Mouse (Mus musculus) MEL (cell line): ENCODE measurements around the gene Stra6. TPM values are rescaled to one million over a fixed set of nuclear protein-coding genes. Genes with fewer than 3 reads are reported as not detected.
A peak's percentile ranks its signal among the peaks of the same experiment; 100 is the strongest.

Experiments used
- DNase-seq: peaks from one replicate; pipeline ENCODE4 v3.0.0; 2011; ENCODE audit warnings: low read depth, low spot score
- H3K27ac ChIP-seq: 2 replicates; pipeline ENCODE4 v1.5.1; 2012; ENCODE audit warnings: low read depth, mild to moderate bottlenecking, control low read depth, low read length, moderate library complexity; ENCODE audit not compliant: control insufficient read depth
- H3K27me3 ChIP-seq, 2 experiments: fragments of 150-350 bp in 1 of 2; sonication (generic) in 1 of 2; 2 replicates each; pipeline ENCODE4 v1.6.1; 2012; ENCODE audit warnings: low read length in 2 of 2, mild to moderate bottlenecking in 2 of 2, improper control_type of control experiment in 1 of 2, moderate library complexity in 1 of 2; ENCODE audit not compliant: insufficient read depth in 2 of 2, control insufficient read depth in 1 of 2
- H3K36me3 ChIP-seq, 2 experiments: 2 replicates each; pipeline ENCODE4 v1.6.1; 2012 to 2014; ENCODE audit warnings: low read length in 2 of 2, improper control_type of control experiment in 1 of 2, inconsistent platforms in 1 of 2, mild to moderate bottlenecking in 1 of 2; ENCODE audit not compliant: insufficient read depth in 2 of 2, control insufficient read depth in 1 of 2
- H3K4me1 ChIP-seq, 2 experiments: fragments of 150-350 bp in 1 of 2; sonication (generic) in 1 of 2; 2 replicates each; pipeline ENCODE4 v1.6.1; 2012; ENCODE audit warnings: low read length in 2 of 2, improper control_type of control experiment in 1 of 2, mild to moderate bottlenecking in 1 of 2; ENCODE audit not compliant: insufficient read depth in 2 of 2, control insufficient read depth in 1 of 2
- H3K4me3 ChIP-seq, 2 experiments: fragments of 150-350 bp in 1 of 2; sonication (generic) in 1 of 2; 2 replicates each; pipeline ENCODE4 v1.5.1; 2012; ENCODE audit warnings: low read depth in 2 of 2, low read length in 2 of 2, mild to moderate bottlenecking in 2 of 2, moderate library complexity in 2 of 2, control low read depth in 1 of 2, improper control_type of control experiment in 1 of 2; ENCODE audit not compliant: control insufficient read depth in 1 of 2, insufficient read depth in 1 of 2
- H3K79me2 ChIP-seq: 2 replicates; pipeline ENCODE4 v1.6.1; 2012; ENCODE audit warnings: mild to moderate bottlenecking, low read length, moderate library complexity; ENCODE audit not compliant: control insufficient read depth, poor library complexity, insufficient read depth
- H3K9ac ChIP-seq: 2 replicates; pipeline ENCODE4 v1.6.1; 2012; ENCODE audit warnings: low read depth, mild to moderate bottlenecking, control low read depth, low read length, moderate library complexity; ENCODE audit not compliant: control insufficient read depth, poor library complexity, severe bottlenecking
- H3K9me3 ChIP-seq: fragments of 150-350 bp; sonication (generic); replicated peaks from 2 replicates; pipeline ENCODE4 v1.6.1; 2012; ENCODE audit warnings: mild to moderate bottlenecking, low read length, improper control_type of control experiment, moderate library complexity; ENCODE audit not compliant: insufficient read depth
- CTCF ChIP-seq, 3 experiments: IDR thresholded peaks in 2 of 3; conservative IDR thresholded peaks in 1 of 3; 2 replicates each; pipeline ENCODE4 v1.5.1; 2011 to 2012; ENCODE audit warnings: low read length in 3 of 3, low read depth in 2 of 3, mild to moderate bottlenecking in 2 of 3, improper control_type of control experiment in 1 of 3, inconsistent platforms in 1 of 3, mixed read lengths in 1 of 3, moderate library complexity in 1 of 3; ENCODE audit not compliant: control insufficient read depth in 1 of 3, insufficient read depth in 1 of 3, poor library complexity in 1 of 3, severe bottlenecking in 1 of 3
- EP300 ChIP-seq, 2 experiments: IDR thresholded peaks; 2 replicates each; pipeline ENCODE4 v1.6.1; 2011; ENCODE audit warnings: improper control_type of control experiment in 2 of 2, low read length in 2 of 2, low read depth in 1 of 2, mild to moderate bottlenecking in 1 of 2
- ETS1 ChIP-seq: IDR thresholded peaks from 2 replicates; pipeline ENCODE4 v1.6.1; 2012; ENCODE audit warnings: low read depth, mild to moderate bottlenecking, inconsistent platforms, low read length, improper control_type of control experiment, moderate library complexity
- MYB ChIP-seq: IDR thresholded peaks from 2 replicates; pipeline ENCODE4 v1.6.1; 2011; ENCODE audit warnings: mild to moderate bottlenecking, low read depth, low read length, improper control_type of control experiment
- NRF1 ChIP-seq: IDR thresholded peaks from 2 replicates; pipeline ENCODE4 v1.6.1; 2014; ENCODE audit warnings: low read depth, mild to moderate bottlenecking, inconsistent platforms, low read length, improper control_type of control experiment, moderate library complexity; ENCODE audit not compliant: poor library complexity, insufficient read depth, severe bottlenecking
- RAD21 ChIP-seq: IDR thresholded peaks from 2 replicates; pipeline ENCODE4 v1.6.1; 2011; ENCODE audit warnings: mild to moderate bottlenecking, low read depth, low read length, improper control_type of control experiment
- SMC3 ChIP-seq: IDR thresholded peaks from 2 replicates; pipeline ENCODE4 v1.6.1; 2011; ENCODE audit warnings: low read depth, low read length, improper control_type of control experiment
- ZC3H11A ChIP-seq: IDR thresholded peaks from 2 replicates; pipeline ENCODE4 v1.6.1; 2012; ENCODE audit warnings: low read depth, mild to moderate bottlenecking, inconsistent platforms, low read length, improper control_type of control experiment
- ZKSCAN1 ChIP-seq: IDR thresholded peaks from 2 replicates; pipeline ENCODE4 v1.6.1; 2012; ENCODE audit warnings: low read depth, mild to moderate bottlenecking, inconsistent platforms, low read length, improper control_type of control experiment, moderate library complexity
- polyA plus RNA-seq, 2 experiments: library from polyadenylated mRNA; stranded (reverse) in 1 of 2; unstranded in 1 of 2; fragments of >175 nt in 1 of 2; fragments of >200 nt in 1 of 2; gene quantifications; 2 replicates each; pipeline versions ENCODE4 v1.2.1 to v1.2.4; 2012; ENCODE audit warnings: low replicate concordance in 2 of 2, low read depth in 1 of 2; ENCODE audit not compliant: insufficient read length in 2 of 2, insufficient read depth in 1 of 2, missing spikeins in 1 of 2
- total RNA-seq: library from RNA; depleted of rRNA; stranded (reverse); fragments of 300-350 nt; gene quantifications from 2 replicates; pipeline ENCODE4 v1.2.3, GENCODE M21; 2012

Gene Stra6
- total and polyA plus RNA-seq, 3 experiments: not detected

DNA sequence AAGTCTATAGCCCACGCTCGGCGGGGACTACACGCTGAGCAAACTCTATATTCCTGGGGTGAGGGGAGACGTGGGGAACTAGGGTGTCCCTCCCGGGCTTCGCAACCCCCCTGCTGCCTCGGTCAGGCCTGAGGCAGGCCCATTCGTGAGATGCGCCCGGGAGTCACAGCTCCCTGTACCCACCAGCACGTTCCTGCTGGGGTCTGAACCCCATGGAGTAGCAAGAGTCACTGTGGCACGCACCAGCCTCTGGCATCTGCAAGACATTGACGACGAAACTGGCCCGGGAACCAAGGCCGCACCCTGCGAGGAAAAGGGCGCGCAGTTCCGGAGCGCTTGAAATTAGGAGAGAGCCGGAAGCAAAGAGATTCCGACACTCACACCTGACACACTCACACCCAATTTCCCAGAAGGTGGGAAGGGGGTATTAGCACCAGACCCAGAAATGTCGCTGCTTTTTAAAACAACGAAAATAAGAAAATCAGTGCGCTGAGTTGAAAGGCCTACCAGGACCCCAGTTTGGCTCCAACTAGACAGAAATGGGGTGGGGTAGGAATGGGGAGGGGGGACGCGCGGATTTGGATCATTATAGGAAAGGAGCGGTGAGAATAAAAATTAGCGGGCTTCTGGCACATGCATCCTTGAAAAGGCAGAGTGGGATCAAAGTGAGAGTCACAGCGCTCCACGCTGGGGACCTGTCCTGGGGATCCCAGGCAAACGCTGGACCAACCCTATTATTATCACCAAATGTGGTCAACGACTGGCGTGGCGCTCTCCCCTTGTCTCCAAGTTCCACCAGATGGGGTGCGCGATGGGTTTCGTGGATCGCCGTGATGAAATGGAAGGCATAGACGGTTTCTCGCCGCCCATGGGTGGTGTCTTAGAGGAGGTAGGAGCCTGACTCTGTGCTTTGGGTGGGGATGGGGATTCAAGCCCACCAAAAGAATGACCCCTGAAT lies 133.3 kb downstream of the Stra6 start:
- Histone ChIP-seq H3K36me3 (no peaks in the 10 kb centered on the region), H3K9ac (no peak overlapping the region), H3K27me3 (peaks cover 7 to 8% of the 10 kb centered on the region in 2 experiments), H3K4me1 (no peaks in the 10 kb centered on the region), H3K4me3 (no peak overlapping the region), H3K27ac (no peak overlapping the region), H3K79me2 (no peaks in the 10 kb centered on the region), H3K9me3 (no peaks in the 10 kb centered on the region)
- TF ChIP-seq NRF1 (no peak), ZKSCAN1 (no peak)
- DNase-seq: no peak

DNA sequence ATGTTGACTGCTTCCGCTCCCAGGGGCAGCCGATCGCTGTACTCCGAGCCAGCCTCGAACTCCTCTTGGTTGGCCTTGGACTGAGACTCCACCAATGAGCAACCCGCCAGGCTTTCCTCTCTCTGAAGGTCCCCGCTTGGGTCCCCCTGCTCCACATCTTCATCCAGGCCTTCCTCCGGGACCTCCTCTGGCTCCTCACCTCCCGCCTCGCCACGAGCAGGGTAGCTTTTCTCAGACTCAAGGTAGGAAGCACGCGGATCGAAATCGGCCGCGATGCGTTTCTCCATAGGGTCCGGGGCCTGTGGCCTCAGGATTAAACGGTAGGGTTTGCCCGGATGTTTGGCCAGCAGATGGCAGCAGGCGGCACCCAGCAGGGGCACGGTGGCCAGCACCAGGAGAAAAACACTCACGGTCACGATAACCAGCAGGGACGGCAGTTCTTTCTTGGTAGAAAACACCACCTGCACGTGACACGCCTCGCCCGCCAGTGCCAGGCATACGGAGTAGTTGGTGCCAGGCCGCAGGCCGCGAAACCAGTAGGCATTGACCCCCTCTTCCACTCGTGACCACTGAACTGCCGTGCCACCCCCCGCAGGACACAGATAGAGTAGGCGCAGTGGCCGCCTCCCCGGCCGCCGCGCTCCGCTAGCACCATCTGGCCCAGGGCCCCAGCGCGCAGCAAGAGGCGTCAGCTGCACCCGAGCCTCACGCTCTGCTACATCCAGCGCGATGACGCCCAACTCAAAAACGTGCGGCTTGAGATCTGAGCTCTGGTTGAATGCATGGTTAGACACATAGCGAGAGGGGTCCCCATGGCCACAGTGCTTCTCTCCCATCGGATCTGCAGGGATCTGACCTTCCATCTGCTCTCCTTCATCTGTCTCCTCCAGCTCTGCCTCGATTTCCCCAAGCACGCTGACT lies 134.5 kb downstream of the Stra6 start:
- DNase-seq: no peak
- H3K4me1 ChIP-seq: no peaks in the 10 kb centered on the region
- H3K4me3 ChIP-seq: no peak overlapping the region
- H3K27ac ChIP-seq: no peak overlapping the region
- TF ChIP-seq ZC3H11A (0 out of 2 replicates have a peak, but pooled peaks have one; percentile 5), ETS1 (no peak), SMC3 (peak; percentile 60), EP300 (IDR thresholded peaks at IDR 0.05; ENCODE audit: low read depth in 1 of 2, low read length in 2 of 2) (no peak), RAD21 (peak; percentile 16), CTCF (IDR thresholded peaks at IDR 0.05 in 2 of 3, conservative IDR thresholded peaks at IDR 0.05 in 1 of 3; ENCODE audit: control insufficient read depth in 1 of 3, insufficient read depth in 1 of 3, low read depth in 2 of 3, low read length in 3 of 3, poor library complexity in 1 of 3, severe bottlenecking in 1 of 3) (peak in 2 of 3 experiments; percentile 50 to 64; a peak in 4 of 6 replicates), MYB (no peak)
- TF ChIP-seq, all 39 proteins: peak for 4
- H3K9me3 ChIP-seq: no peaks in the 10 kb centered on the region
- peaks cover 5 to 7% of the 10 kb centered on the region in 2 experiments for H3K27me3 ChIP-seq
- no peaks in the 10 kb centered on the region for H3K36me3 ChIP-seq
- no peak overlapping the region for H3K9ac ChIP-seq
- no peaks in the 10 kb centered on the region for H3K79me2 ChIP-seq
